ENCODE assay signal across 32 mouse cellular contexts in genomic region chr2:164777246-164778014, GRCm38 (mm10). TPM values are rescaled to one million over a fixed set of nuclear protein-coding genes. Genes with fewer than 3 reads are reported as not detected.
DNase-seq lines count a peak whose midpoint lies in the region; ATAC-seq and TF ChIP-seq lines count a peak whose summit lies in the region.
"Had no signal": no experiment of that assay in that cellular context is flagged by ENCODE, and none has a peak within 500 bp of the region (broad histone marks: within the 10 kb centered on the region; RNA-seq: fewer than 3 reads in every experiment).

No protein-coding gene starts in this region.

- peak; percentile 36 for DNase-seq in gastrocnemius, adult 2 months
- DNase-seq in gastrocnemius, postnatal 4 days (ENCODE audit: low spot score in 2 of 2): no peak
- no peak for DNase-seq in limb, embryonic 10.5 days (ENCODE audit: low spot score)
- peak; percentile 47 for DNase-seq in ES-CJ7 (ENCODE audit: low read depth, low spot score)
- DNase-seq in embryo, embryonic 10.5 days (ENCODE audit: low spot score): no peak
- no peak for DNase-seq in embryo, embryonic 11 days
- DNase-seq: adrenal gland, adult 8-10 months; adrenal gland, postnatal 36 days; B cell, adult 2 months; cerebellum, adult 2 months; cerebellum, adult 9-11 months; cerebellum, postnatal 25 days; gastrocnemius, postnatal 14 days; heart, adult 2 months; heart, postnatal 14 days; heart, postnatal 4 days; kidney, adult 18-20 months; kidney, adult 9 months had no signal

- 0 out of 2 replicates have a peak overlapping the region, but pooled peaks have one; percentile 1 for H3K4me2 ChIP-seq in limb, embryonic 13.5 days (replicated peaks)
- H3K4me2 ChIP-seq in embryonic facial prominence, embryonic 15.5 days (replicated peaks): no peak overlapping the region
- H3K4me2 ChIP-seq: embryonic facial prominence, embryonic 12.5 days; forebrain, embryonic 13.5 days; heart, embryonic 12.5 days; heart, embryonic 15.5 days; hindbrain, embryonic 14.5 days had no signal

- H3K4me1 ChIP-seq in limb, embryonic 13.5 days: peaks cover under 1% of the 10 kb centered on the region; the same call in 1 of the 2 replicates
- 0 out of 2 replicates have a peak, but pooled peaks cover under 1% of the 10 kb centered on the region for H3K4me1 ChIP-seq in limb, embryonic 10.5 days
- 0 out of 2 replicates have a peak, but pooled peaks cover 5% of the 10 kb centered on the region for H3K4me1 ChIP-seq in embryonic facial prominence, embryonic 15.5 days

- 81% methylated on average over 30 of the region's 30 CpGs for WGBS in limb, embryonic 13.5 days
- WGBS in limb, embryonic 10.5 days: 83% methylated on average over 30 of the region's 30 CpGs
- WGBS in embryonic facial prominence, embryonic 15.5 days: 82% methylated on average over 30 of the region's 30 CpGs

- ATAC-seq in limb, embryonic 13.5 days (ENCODE audit: low FRiP score, low read depth): no peak
- ATAC-seq in embryonic facial prominence, embryonic 15.5 days (ENCODE audit: insufficient number of reproducible peaks, low FRiP score, low TSS enrichment, low read depth): no peak
- ATAC-seq: forebrain, embryonic 13.5 days; forebrain, embryonic 16.5 days; hindbrain, postnatal 0 days; inflammation-experienced regulatory T-cells, adult 6 months; intestine, embryonic 16.5 days had no signal

- H3K4me3 ChIP-seq in gastrocnemius, adult 2 months: peak overlapping the region; percentile 74
- H3K4me3 ChIP-seq in limb, embryonic 13.5 days: no peak overlapping the region
- no peak overlapping the region for H3K4me3 ChIP-seq in limb, embryonic 10.5 days
- H3K4me3 ChIP-seq in embryonic facial prominence, embryonic 15.5 days (replicated peaks): peak overlapping the region; percentile 10; the same call in 1 of the 2 replicates
- H3K4me3 ChIP-seq: embryonic facial prominence, embryonic 12.5 days; forebrain, embryonic 10.5 days; forebrain, embryonic 13.5 days; heart, adult 2 months; heart, embryonic 12.5 days; heart, embryonic 15.5 days had no signal

- H3K9me3 ChIP-seq in limb, embryonic 13.5 days: no peaks in the 10 kb centered on the region
- H3K9me3 ChIP-seq in limb, embryonic 10.5 days (replicated peaks): no peaks in the 10 kb centered on the region
- H3K9me3 ChIP-seq in embryonic facial prominence, embryonic 15.5 days (replicated peaks): no peaks in the 10 kb centered on the region
- H3K9me3 ChIP-seq: embryonic facial prominence, embryonic 12.5 days; forebrain, embryonic 10.5 days; forebrain, embryonic 13.5 days; heart, embryonic 12.5 days; heart, embryonic 15.5 days had no signal

- no peak for TF ChIP-seq CTCF in gastrocnemius, adult 2 months (IDR thresholded peaks at IDR 0.05)

- H3K27me3 ChIP-seq in limb, embryonic 13.5 days: 0 out of 2 replicates have a peak, but pooled peaks cover 6% of the 10 kb centered on the region
- H3K27me3 ChIP-seq in limb, embryonic 10.5 days (ENCODE audit: low read depth, poor library complexity, severe bottlenecking): peaks cover 12% of the 10 kb centered on the region; the same call in 1 of the 2 replicates
- H3K27me3 ChIP-seq in embryonic facial prominence, embryonic 15.5 days: no peaks in the 10 kb centered on the region; the same call in 1 of the 2 replicates
- H3K27me3 ChIP-seq: forebrain, embryonic 13.5 days had no signal

- H3K27ac ChIP-seq in gastrocnemius, adult 2 months: peak overlapping the region; percentile 95
- H3K27ac ChIP-seq in limb, embryonic 13.5 days: no peak overlapping the region
- no peak overlapping the region for H3K27ac ChIP-seq in limb, embryonic 10.5 days
- no peak overlapping the region for H3K27ac ChIP-seq in embryonic facial prominence, embryonic 15.5 days (replicated peaks)
- H3K27ac ChIP-seq: embryonic facial prominence, embryonic 12.5 days; forebrain, embryonic 10.5 days; forebrain, embryonic 13.5 days; heart, adult 2 months; heart, embryonic 15.5 days; hindbrain, embryonic 14.5 days; hindbrain, postnatal 0 days had no signal

- H3K36me3 ChIP-seq in limb, embryonic 13.5 days: peaks cover 8% of the 10 kb centered on the region; the same call in 1 of the 2 replicates
- peaks cover 14% of the 10 kb centered on the region for H3K36me3 ChIP-seq in limb, embryonic 10.5 days
- H3K36me3 ChIP-seq in embryonic facial prominence, embryonic 15.5 days: peaks cover 6% of the 10 kb centered on the region; the same call in 1 of the 2 replicates

- intact Hi-C loops in gastrocnemius, adult 2 months (cut with DNase I): no loop called here

- no peak overlapping the region for H3K9ac ChIP-seq in limb, embryonic 13.5 days
- H3K9ac ChIP-seq in embryonic facial prominence, embryonic 15.5 days: no peak overlapping the region
- H3K9ac ChIP-seq: embryonic facial prominence, embryonic 12.5 days; forebrain, embryonic 13.5 days; heart, embryonic 12.5 days; heart, embryonic 15.5 days; hindbrain, embryonic 14.5 days had no signal

RNA-seq across cellular contexts. Expression of gene Tnnc2, which starts 2.3 kb away (rescaled TPM):
- total RNA-seq in gastrocnemius, adult 2 months (2021): over 10,000 TPM; 14,820 to 17,621 TPM
- over 10,000 TPM; 10,138 to 10,688 TPM for total RNA-seq in gastrocnemius, postnatal 4 days (2021)
- polyA plus RNA-seq in limb, embryonic 13.5 days (2015; fragmentation: Nextera tagmentation; extraction: Ambion mirVana): 190 and 195 TPM in 2 replicates
- 0.79 and 1.3 TPM in 2 replicates for polyA plus RNA-seq in limb, embryonic 10.5 days (2016; fragmentation: Nextera tagmentation; extraction: Ambion mirVana)
- polyA plus RNA-seq in embryonic facial prominence, embryonic 15.5 days (2015; fragmentation: Nextera tagmentation; extraction: Ambion mirVana): 383 and 528 TPM in 2 replicates
- total RNA-seq: adrenal gland, adult 8-10 months; CH12.LX; common myeloid progenitor, adult 5-6 weeks; heart, postnatal 14 days; hindbrain, postnatal 0 days had no signal
- polyA plus RNA-seq: forebrain, embryonic 10.5 days; forebrain, embryonic 13.5 days; forebrain, embryonic 16.5 days; heart, adult 2 months; inflammation-experienced regulatory T-cells, adult 6 months had no signal

RNA-seq across cellular contexts. Expression of gene Ube2c, which starts 7.7 kb away (rescaled TPM):
- total RNA-seq in gastrocnemius, adult 2 months (2021): under 1 TPM; 0.20 to 0.33 TPM
- total RNA-seq in gastrocnemius, postnatal 4 days (2021): 10 to 100 TPM; 26.8 to 34.0 TPM
- 432 and 450 TPM in 2 replicates for polyA plus RNA-seq in limb, embryonic 13.5 days (2015; fragmentation: Nextera tagmentation; extraction: Ambion mirVana)
- 607 and 617 TPM in 2 replicates for polyA plus RNA-seq in limb, embryonic 10.5 days (2016; fragmentation: Nextera tagmentation; extraction: Ambion mirVana)
- polyA plus RNA-seq in embryonic facial prominence, embryonic 15.5 days (2015; fragmentation: Nextera tagmentation; extraction: Ambion mirVana): 297 and 302 TPM in 2 replicates

RNA-seq across cellular contexts. Expression of gene Snx21, which starts 8.2 kb away (rescaled TPM):
- 10 to 100 TPM; 20.6 to 25.6 TPM for total RNA-seq in gastrocnemius, adult 2 months (2021)
- 10 to 100 TPM; 23.4 to 24.6 TPM for total RNA-seq in gastrocnemius, postnatal 4 days (2021)
- polyA plus RNA-seq in limb, embryonic 13.5 days (2015; fragmentation: Nextera tagmentation; extraction: Ambion mirVana): 26.3 and 27.6 TPM in 2 replicates
- 9.0 and 12.2 TPM in 2 replicates for polyA plus RNA-seq in limb, embryonic 10.5 days (2016; fragmentation: Nextera tagmentation; extraction: Ambion mirVana)
- polyA plus RNA-seq in embryonic facial prominence, embryonic 15.5 days (2015; fragmentation: Nextera tagmentation; extraction: Ambion mirVana): 37.1 and 37.3 TPM in 2 replicates

RNA-seq across cellular contexts. Expression of gene Acot8, which starts 27.3 kb away (rescaled TPM):
- 1 to 10 TPM; 7.9 to 8.6 TPM for total RNA-seq in gastrocnemius, adult 2 months (2021)
- total RNA-seq in gastrocnemius, postnatal 4 days (2021): 10 to 100 TPM; 12.8 to 14.0 TPM
- polyA plus RNA-seq in limb, embryonic 13.5 days (2015; fragmentation: Nextera tagmentation; extraction: Ambion mirVana): 17.5 and 17.6 TPM in 2 replicates
- polyA plus RNA-seq in limb, embryonic 10.5 days (2016; fragmentation: Nextera tagmentation; extraction: Ambion mirVana): 14.7 and 18.4 TPM in 2 replicates
- polyA plus RNA-seq in embryonic facial prominence, embryonic 15.5 days (2015; fragmentation: Nextera tagmentation; extraction: Ambion mirVana): 20.7 and 20.9 TPM in 2 replicates

RNA-seq across cellular contexts. Expression of gene Zswim3, which starts 27.5 kb away (rescaled TPM):
- total RNA-seq in gastrocnemius, adult 2 months (2021): 1 to 10 TPM; 1.2 to 1.4 TPM
- 1 to 10 TPM; 1.5 to 1.6 TPM for total RNA-seq in gastrocnemius, postnatal 4 days (2021)
- 6.8 and 7.2 TPM in 2 replicates for polyA plus RNA-seq in limb, embryonic 13.5 days (2015; fragmentation: Nextera tagmentation; extraction: Ambion mirVana)
- 9.1 and 9.9 TPM in 2 replicates for polyA plus RNA-seq in limb, embryonic 10.5 days (2016; fragmentation: Nextera tagmentation; extraction: Ambion mirVana)
- 7.3 and 7.6 TPM in 2 replicates for polyA plus RNA-seq in embryonic facial prominence, embryonic 15.5 days (2015; fragmentation: Nextera tagmentation; extraction: Ambion mirVana)

Comparison
In these comparisons a context has a peak if more than half of its experiments do, and no peak if none do; other contexts are left out.
1. DNase-seq: peak in gastrocnemius, adult 2 months (single experiment) and ES-CJ7 (single experiment); none in gastrocnemius, postnatal 4 days (0 of 2), limb, embryonic 10.5 days (single experiment), embryo, embryonic 10.5 days (single experiment) and embryo, embryonic 11 days (single experiment).
2. RNA of gene Tnnc2, which starts 2.3 kb away (polyA plus RNA-seq): 383 to 528 TPM in embryonic facial prominence, embryonic 15.5 days and 190 to 195 TPM in limb, embryonic 13.5 days; 0.79 to 1.3 TPM in limb, embryonic 10.5 days; every median in the first group is over 10 times any median in the second.
3. H3K4me3 ChIP-seq: peak in gastrocnemius, adult 2 months (single experiment) and embryonic facial prominence, embryonic 15.5 days (single experiment); none in limb, embryonic 13.5 days (single experiment) and limb, embryonic 10.5 days (single experiment).